Mouse (Mus musculus) liver, embryonic 14 days (tissue): ENCODE results near the gene Mrpl9. TPM values are rescaled to one million over a fixed set of nuclear protein-coding genes. Genes with fewer than 3 reads are reported as not detected.

Experiments used
- polyA plus RNA-seq: library from polyadenylated mRNA; depleted of rRNA; stranded (reverse); fragments of >200 nt; gene quantifications from 2 replicates; pipeline ENCODE4 v1.2.3, GENCODE M21; 2012; rRNA removed

The Mrpl9 gene
- 35.3 and 41.5 TPM in 2 replicates for polyA plus RNA-seq

DNA sequence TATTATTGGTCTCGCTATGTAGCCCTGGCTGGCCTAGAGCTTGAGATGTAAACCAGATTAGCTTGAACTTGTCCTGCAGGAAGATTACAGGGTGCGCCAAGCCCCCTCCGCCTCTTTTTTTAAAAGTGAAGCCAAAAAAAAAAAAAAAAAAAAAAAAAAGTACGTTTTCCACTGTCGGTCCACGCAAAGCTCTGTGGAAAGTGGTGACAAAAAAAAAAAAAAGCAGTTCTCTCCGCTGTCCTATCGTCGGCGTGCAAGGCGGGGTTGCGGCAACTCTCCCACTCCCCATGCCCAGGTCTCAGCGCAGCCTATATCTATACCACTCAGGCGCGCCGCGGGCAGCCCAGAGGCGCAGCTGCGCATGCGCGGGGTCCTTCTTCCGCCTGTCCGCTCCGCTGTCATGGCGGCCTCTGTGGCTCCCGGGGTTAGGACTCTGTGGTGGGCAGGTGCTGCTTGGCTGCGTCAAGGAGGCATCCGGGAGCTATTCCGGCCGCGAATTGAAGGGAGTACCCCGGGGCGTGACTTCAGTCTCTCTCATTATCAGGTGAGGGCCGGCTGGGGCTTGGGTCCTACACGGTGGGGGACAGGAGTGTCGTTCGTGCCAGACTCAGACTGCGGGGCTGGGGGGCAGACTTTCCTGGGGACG lies at the start of gene Mrpl9:
Gene Mrpl9 (plus strand): TSS at position 368 of the 646 bp plus-strand sequence.

DNA sequence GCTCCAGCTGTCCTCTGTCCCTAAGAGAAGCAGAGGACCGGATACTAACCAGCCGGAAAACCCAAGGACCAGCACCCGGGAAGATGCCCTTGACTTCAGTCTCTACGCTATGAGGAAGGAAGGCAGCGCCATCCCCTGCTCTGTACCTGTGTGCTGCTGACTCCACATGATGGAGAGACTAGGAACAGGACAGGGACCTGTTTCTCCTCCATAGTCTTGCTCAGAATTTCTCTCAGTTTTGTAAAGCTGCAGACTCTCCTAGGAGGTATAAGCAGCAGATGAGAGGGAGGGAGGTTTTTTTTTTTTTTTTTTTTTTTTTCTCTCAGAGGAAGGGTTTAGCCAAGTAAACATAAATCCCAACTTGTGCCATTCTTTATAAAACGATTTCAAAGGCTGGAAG lies 44.9 kb upstream of the Mrpl9 start, which contains the start of gene Lingo4:
Gene Lingo4 (plus strand): TSS at position 301 of the 400 bp plus-strand sequence.

DNA sequence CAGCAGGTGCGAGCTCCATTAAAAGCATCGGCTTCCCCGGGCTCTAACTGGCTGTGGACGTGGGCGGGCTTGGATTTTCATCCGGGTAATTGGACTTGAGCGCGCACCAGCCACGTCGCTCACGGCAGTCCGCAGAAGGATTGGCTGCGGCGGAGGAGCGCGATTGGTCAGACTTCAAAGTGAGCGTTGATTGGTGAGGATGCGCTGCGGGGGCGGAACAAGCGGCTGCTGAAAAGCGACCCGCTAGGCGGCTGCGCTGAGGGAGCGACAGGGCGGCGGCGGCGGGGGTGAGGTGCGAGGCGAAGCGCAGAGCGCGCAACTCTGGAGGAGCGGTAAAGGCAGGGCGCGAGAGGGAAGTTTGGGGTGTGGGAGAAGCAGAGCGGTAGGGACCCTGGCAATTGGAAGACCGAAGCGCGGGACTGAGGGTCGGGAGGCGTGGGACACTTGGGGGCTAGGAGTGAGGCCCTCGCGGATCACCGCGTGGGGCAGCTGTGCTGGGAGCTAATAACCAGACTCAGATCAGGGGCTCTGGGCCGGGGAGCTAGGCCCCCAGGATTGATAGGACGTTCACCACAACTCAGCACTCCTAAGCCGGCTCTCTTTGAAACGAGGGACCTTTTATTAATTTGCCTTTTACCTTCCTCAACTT lies 30.0 kb upstream of the Mrpl9 start, which contains the start of gene Tdrkh:
Gene Tdrkh (plus strand): TSS at position 243 of the 649 bp plus-strand sequence.

DNA sequence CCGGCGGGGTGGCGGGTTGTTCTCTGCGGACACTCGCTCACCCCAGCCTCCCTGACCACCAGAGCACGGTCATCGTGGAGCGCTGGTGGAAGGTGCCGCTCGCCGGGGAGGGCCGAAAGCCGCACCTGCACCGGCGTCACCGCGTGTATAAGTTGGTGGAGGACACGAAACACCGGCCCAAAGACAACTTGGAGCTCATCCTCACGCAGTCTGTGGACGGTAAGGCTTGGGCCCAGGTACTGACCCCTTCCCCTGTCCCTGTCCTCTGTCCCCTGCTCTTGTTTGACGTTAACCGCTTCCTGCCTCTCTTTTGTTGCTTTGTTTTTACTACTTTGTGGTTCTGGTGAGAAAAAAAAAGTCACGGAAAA lies 463 bp downstream of the Mrpl9 start, which contains the start of gene Oaz3:
Gene Oaz3 (minus strand): TSS at position 319 of the 368 bp plus-strand sequence.

DNA sequence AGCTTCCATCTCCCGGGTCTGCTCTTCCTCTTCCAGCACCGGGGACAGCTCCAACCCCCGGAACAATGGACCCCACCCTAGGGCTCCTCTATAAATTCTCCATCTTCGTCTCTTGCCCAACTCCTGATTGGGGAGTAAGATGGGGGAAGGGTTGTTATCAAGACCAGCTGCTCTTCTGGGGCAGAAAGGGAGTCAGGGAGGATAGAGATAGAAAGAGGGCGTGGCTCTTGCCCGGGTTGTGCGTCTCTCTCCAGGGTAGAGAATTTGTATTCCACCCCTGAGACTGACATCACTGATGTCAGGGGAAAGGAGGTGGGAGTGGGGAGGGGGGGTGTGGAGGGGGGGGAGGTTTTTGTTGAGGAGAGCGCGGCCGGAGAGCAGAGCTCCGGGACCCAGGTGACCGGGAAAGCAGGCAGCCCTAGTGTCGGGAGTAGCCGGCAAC lies 34.9 kb downstream of the Mrpl9 start, which contains the start of gene Celf3:
Gene Celf3 (plus strand): TSS at position 315 of the 442 bp plus-strand sequence.

DNA sequence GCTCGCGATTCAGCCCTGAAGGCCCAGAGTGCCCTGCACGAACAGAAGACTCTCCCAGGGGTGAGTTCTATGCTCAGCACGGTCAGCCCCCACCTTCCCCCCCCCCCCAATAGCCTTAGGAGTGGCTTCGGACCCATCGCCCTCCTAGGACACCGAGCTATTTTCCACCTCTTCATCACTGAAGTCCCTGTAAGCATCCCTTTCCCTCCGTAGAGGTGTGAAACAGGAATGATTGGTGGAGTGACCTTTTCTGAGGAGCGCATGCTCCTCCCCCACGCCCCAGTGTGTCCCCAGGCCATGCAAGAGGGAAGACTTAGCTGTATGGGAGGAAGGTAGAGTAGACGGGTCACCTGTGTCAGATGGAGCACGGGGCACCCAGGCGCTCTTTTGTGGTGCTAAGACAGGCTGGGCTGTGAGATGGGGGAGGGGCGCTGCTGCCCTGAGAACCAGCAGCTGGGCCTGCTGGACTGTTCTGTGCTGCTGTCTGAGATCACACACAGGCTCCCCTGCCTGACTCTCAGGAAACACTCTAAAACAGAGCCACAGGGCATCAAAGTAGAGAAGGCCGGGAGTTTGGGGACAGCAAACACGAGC lies 37.3 kb downstream of the Mrpl9 start, which contains the start of gene Riiad1:
Gene Riiad1 (minus strand): TSS at position 51 of the 594 bp plus-strand sequence.

Other genes with a start within 250 kb of the Mrpl9 start
- gene Gm5286, start 246.6 kb upstream of the Mrpl9 start, polyA plus RNA-seq = not detected in 2 replicates
- not detected in 2 replicates for gene Gm4778, start 179.3 kb upstream of the Mrpl9 start, polyA plus RNA-seq
- 1.2 and 1.3 TPM in 2 replicates for gene Them4, start 133.2 kb upstream of the Mrpl9 start, polyA plus RNA-seq
- not detected in 2 replicates for gene Them5, start 101.2 kb upstream of the Mrpl9 start, polyA plus RNA-seq
- gene C2cd4d, start 80.9 kb upstream of the Mrpl9 start, polyA plus RNA-seq = 0.02 and 0.03 TPM in 2 replicates
- gene Rorc, start 70.5 kb upstream of the Mrpl9 start, polyA plus RNA-seq = 0.57 and 0.76 TPM in 2 replicates
- 0.01 TPM in 2 replicates for gene Lingo4, start 44.8 kb upstream of the Mrpl9 start, polyA plus RNA-seq
- gene Tdrkh, start 30.0 kb upstream of the Mrpl9 start, polyA plus RNA-seq = 2.4 and 3.3 TPM in 2 replicates
- 0.03 TPM in 1 of 2 replicates, not detected in the other for gene Oaz3, start 597 bp downstream of the Mrpl9 start, polyA plus RNA-seq
- gene Celf3, start 35.0 kb downstream of the Mrpl9 start, polyA plus RNA-seq = 0.02 and 0.15 TPM in 2 replicates
- gene Riiad1, start 37.0 kb downstream of the Mrpl9 start, polyA plus RNA-seq = 0.12 TPM in 2 replicates
- gene Snx27, start 139.4 kb downstream of the Mrpl9 start, polyA plus RNA-seq = 6.1 and 6.7 TPM in 2 replicates
- not detected in 2 replicates for gene Gm10972, start 199.8 kb downstream of the Mrpl9 start, polyA plus RNA-seq
- gene Tuft1, start 215.6 kb downstream of the Mrpl9 start, polyA plus RNA-seq = 5.9 and 6.1 TPM in 2 replicates